Comparison of ENCODE assay signal across 23 mouse cellular contexts in the genomic region with DNA sequence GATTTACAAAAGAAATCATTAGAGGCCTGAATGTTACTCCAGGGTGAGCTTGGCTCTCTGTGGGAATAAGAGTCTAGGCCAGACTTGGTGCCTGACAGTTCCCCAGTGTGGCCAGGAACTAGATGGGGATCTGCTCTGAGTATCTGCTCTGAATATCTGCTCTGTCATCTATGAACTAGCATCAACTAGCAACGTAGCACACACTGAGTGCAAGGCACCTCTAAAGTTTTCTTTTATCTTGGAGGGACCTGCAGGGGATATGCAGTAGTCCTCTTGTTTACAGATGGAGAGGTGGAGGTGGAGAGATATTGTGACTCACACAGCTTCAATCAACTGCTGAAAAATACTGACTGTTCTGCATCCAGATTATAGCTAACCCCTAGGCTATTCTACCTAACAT. TPM values are rescaled to one million over a fixed set of nuclear protein-coding genes. Genes with fewer than 3 reads are reported as not detected.
DNase-seq lines count a peak whose midpoint lies in the region; ATAC-seq and TF ChIP-seq lines count a peak whose summit lies in the region.
"Had no signal": no experiment of that assay in that cellular context is flagged by ENCODE, and none has a peak within 500 bp of the region (broad histone marks: within the 10 kb centered on the region; RNA-seq: fewer than 3 reads in every experiment).

No protein-coding gene starts in this region.

- no peaks in the 10 kb centered on the region for H3K36me3 ChIP-seq in forebrain, embryonic 11.5 days (ENCODE audit: control insufficient read depth, insufficient read depth, low read length)
- no peaks in the 10 kb centered on the region for H3K36me3 ChIP-seq in forebrain, embryonic 13.5 days (ENCODE audit: poor library complexity, severe bottlenecking)
- H3K36me3 ChIP-seq in liver, embryonic 12.5 days = no peaks in the 10 kb centered on the region
- H3K36me3 ChIP-seq in liver, postnatal 0 days (replicated peaks; ENCODE audit: insufficient read depth, low read length) = no peaks in the 10 kb centered on the region
- no peaks in the 10 kb centered on the region for H3K36me3 ChIP-seq in liver, embryonic 14.5 days (replicated peaks; ENCODE audit: control insufficient read depth, insufficient read depth, low read depth)
- H3K36me3 ChIP-seq: embryonic facial prominence, embryonic 10.5 days; embryonic facial prominence, embryonic 12.5 days; forebrain, embryonic 12.5 days; forebrain, embryonic 15.5 days had no signal

- no peak for ATAC-seq in forebrain, embryonic 11.5 days (replicated peaks; ENCODE audit: low FRiP score)
- ATAC-seq in forebrain, embryonic 13.5 days = no peak
- ATAC-seq in liver, embryonic 12.5 days = peak; percentile 56
- no peak for ATAC-seq in liver, postnatal 0 days
- ATAC-seq in liver, embryonic 14.5 days (ENCODE audit: insufficient read depth) = 0 out of 2 replicates have a peak, but pooled peaks have one; percentile 31
- no peak for ATAC-seq in CD4-positive, CD25-positive, alpha-beta regulatory T cell, adult 4 months
- ATAC-seq: activated CD4-positive, CD25-positive, alpha-beta regulatory T cell, adult 4 months; forebrain, embryonic 15.5 days; forebrain, postnatal 0 days; Patski had no signal

- no peak overlapping the region for H3K4me2 ChIP-seq in forebrain, embryonic 11.5 days (ENCODE audit: low read depth, low read length, severe bottlenecking)
- no peak overlapping the region for H3K4me2 ChIP-seq in forebrain, embryonic 13.5 days
- H3K4me2 ChIP-seq in liver, embryonic 12.5 days = no peak overlapping the region
- H3K4me2 ChIP-seq in liver, postnatal 0 days (ENCODE audit: low read depth, low read length) = no peak overlapping the region
- H3K4me2 ChIP-seq in liver, embryonic 14.5 days (ENCODE audit: low read depth) = no peak overlapping the region
- H3K4me2 ChIP-seq: embryonic facial prominence, embryonic 12.5 days; forebrain, embryonic 12.5 days; forebrain, embryonic 15.5 days had no signal

- 85% methylated on average over 1 of the region's 1 CpGs for WGBS in forebrain, embryonic 11.5 days
- 74% methylated on average over 1 of the region's 1 CpGs for WGBS in forebrain, embryonic 13.5 days
- 6% methylated on average over 1 of the region's 1 CpGs for WGBS in liver, embryonic 12.5 days (ENCODE audit: insufficient replicate concordance)
- 48% methylated on average over 1 of the region's 1 CpGs for WGBS in liver, postnatal 0 days (ENCODE audit: insufficient replicate concordance)
- WGBS in liver, embryonic 14.5 days (ENCODE audit: insufficient replicate concordance) = 3% methylated on average over 1 of the region's 1 CpGs

- H3K4me1 ChIP-seq in forebrain, embryonic 11.5 days (replicated peaks; ENCODE audit: control insufficient read depth, insufficient read depth, low read length) = peaks cover 7% of the 10 kb centered on the region
- H3K4me1 ChIP-seq in forebrain, embryonic 13.5 days = 0 out of 2 replicates have a peak, but pooled peaks cover 3% of the 10 kb centered on the region
- H3K4me1 ChIP-seq in liver, embryonic 12.5 days = peaks cover 46% of the 10 kb centered on the region
- peaks cover 18% of the 10 kb centered on the region for H3K4me1 ChIP-seq in liver, postnatal 0 days (ENCODE audit: insufficient read depth)
- H3K4me1 ChIP-seq in liver, embryonic 14.5 days (replicated peaks; ENCODE audit: control insufficient read depth in 2 of 2, insufficient read depth in 2 of 2, low read length in 1 of 2) = peaks cover 2 to 33% of the 10 kb centered on the region in 2 experiments; a peak in 2 of 4 replicates
- H3K4me1 ChIP-seq: forebrain, embryonic 15.5 days had no signal

- no peak overlapping the region for H3K9ac ChIP-seq in forebrain, embryonic 11.5 days (ENCODE audit: low read length)
- H3K9ac ChIP-seq in forebrain, embryonic 13.5 days = no peak overlapping the region
- H3K9ac ChIP-seq in liver, embryonic 12.5 days = no peak overlapping the region
- no peak overlapping the region for H3K9ac ChIP-seq in liver, postnatal 0 days (replicated peaks)
- H3K9ac ChIP-seq in liver, embryonic 14.5 days (replicated peaks) = no peak overlapping the region
- H3K9ac ChIP-seq: embryonic facial prominence, embryonic 12.5 days; forebrain, embryonic 12.5 days; forebrain, embryonic 15.5 days; forebrain, postnatal 0 days had no signal

- TF ChIP-seq EP300 in liver, postnatal 0 days (IDR thresholded peaks at IDR 0.05; ENCODE audit: low read depth) = no peak
- TF ChIP-seq EP300 in liver, embryonic 14.5 days (IDR thresholded peaks at IDR 0.05; ENCODE audit: low read depth) = no peak

- peak; percentile 28 for DNase-seq in forebrain, embryonic 11.5 days (ENCODE audit: low spot score)
- DNase-seq in liver, postnatal 0 days = no peak
- DNase-seq in liver, embryonic 14.5 days (ENCODE audit: low read depth in 3 of 3, low spot score in 3 of 3) = no peak
- DNase-seq in layer of hippocampus, adult 9-11 months = no peak
- DNase-seq: adrenal gland, adult 8-10 months; adrenal gland, postnatal 14 days; adrenal gland, postnatal 36 days; B cell, adult 2 months; cerebellum, adult 11-12 months; cerebellum, adult 2 months; cerebellum, adult 9-10 months; cerebellum, postnatal 10 days; cerebellum, postnatal 25 days; forebrain, postnatal 0 days had no signal

- H3K9me3 ChIP-seq in forebrain, embryonic 11.5 days (ENCODE audit: control insufficient read depth, low read length) = no peaks in the 10 kb centered on the region
- H3K9me3 ChIP-seq in forebrain, embryonic 13.5 days (replicated peaks) = no peaks in the 10 kb centered on the region
- no peaks in the 10 kb centered on the region for H3K9me3 ChIP-seq in liver, embryonic 12.5 days (replicated peaks)
- no peaks in the 10 kb centered on the region for H3K9me3 ChIP-seq in liver, postnatal 0 days (ENCODE audit: low read length)
- no peaks in the 10 kb centered on the region for H3K9me3 ChIP-seq in liver, embryonic 14.5 days (ENCODE audit: control insufficient read depth, low read length)
- H3K9me3 ChIP-seq: embryonic facial prominence, embryonic 10.5 days; embryonic facial prominence, embryonic 12.5 days; forebrain, embryonic 12.5 days; forebrain, embryonic 15.5 days had no signal

- TF ChIP-seq CTCF in liver, postnatal 0 days (IDR thresholded peaks at IDR 0.05; ENCODE audit: low read depth) = no peak
- no peak for TF ChIP-seq CTCF in liver, embryonic 14.5 days (IDR thresholded peaks at IDR 0.05; ENCODE audit: low read depth)

- H3K27ac ChIP-seq in forebrain, embryonic 11.5 days (ENCODE audit: low read depth, low read length) = no peak overlapping the region
- H3K27ac ChIP-seq in forebrain, embryonic 13.5 days = no peak overlapping the region
- H3K27ac ChIP-seq in liver, embryonic 12.5 days = no peak overlapping the region
- H3K27ac ChIP-seq in liver, postnatal 0 days (ENCODE audit: low read depth) = no peak overlapping the region
- H3K27ac ChIP-seq in liver, embryonic 14.5 days = no peak overlapping the region
- H3K27ac ChIP-seq: embryonic facial prominence, embryonic 10.5 days; embryonic facial prominence, embryonic 12.5 days; forebrain, embryonic 12.5 days; forebrain, embryonic 15.5 days had no signal

- H3K4me3 ChIP-seq in forebrain, embryonic 11.5 days (ENCODE audit: low read depth, low read length) = no peak overlapping the region
- H3K4me3 ChIP-seq in forebrain, embryonic 13.5 days = no peak overlapping the region
- H3K4me3 ChIP-seq in liver, embryonic 12.5 days = no peak overlapping the region
- H3K4me3 ChIP-seq in liver, postnatal 0 days (ENCODE audit: low read depth, low read length) = no peak overlapping the region
- no peak overlapping the region for H3K4me3 ChIP-seq in liver, embryonic 14.5 days (ENCODE audit: insufficient read depth in 1 of 2, low read depth in 2 of 2, low read length in 2 of 2)
- H3K4me3 ChIP-seq: embryonic facial prominence, embryonic 10.5 days; embryonic facial prominence, embryonic 12.5 days; forebrain, embryonic 12.5 days; forebrain, embryonic 15.5 days had no signal

- peaks cover 2% of the 10 kb centered on the region; the same call in 1 of the 2 replicates for H3K27me3 ChIP-seq in forebrain, embryonic 11.5 days (ENCODE audit: control insufficient read depth, insufficient read depth, low read length)
- H3K27me3 ChIP-seq in forebrain, embryonic 13.5 days = no peaks in the 10 kb centered on the region
- peaks cover 22% of the 10 kb centered on the region; the same call in 1 of the 2 replicates for H3K27me3 ChIP-seq in liver, embryonic 12.5 days (replicated peaks)
- no peaks in the 10 kb centered on the region for H3K27me3 ChIP-seq in liver, postnatal 0 days (ENCODE audit: insufficient read depth, low read length)
- no peaks in the 10 kb centered on the region for H3K27me3 ChIP-seq in liver, embryonic 14.5 days (ENCODE audit: control insufficient read depth, insufficient read depth, low read length)
- H3K27me3 ChIP-seq: embryonic facial prominence, embryonic 12.5 days; forebrain, embryonic 12.5 days; forebrain, embryonic 15.5 days; Patski had no signal

RNA-seq across cellular contexts. Expression of gene Notch2, which starts 44.3 kb away (rescaled TPM):
- polyA plus RNA-seq in forebrain, embryonic 11.5 days (2014; fragmentation: Nextera tagmentation; extraction: Ambion mirVana) = 27.6 TPM in 2 replicates
- polyA plus RNA-seq in forebrain, embryonic 13.5 days (2015; fragmentation: Nextera tagmentation; extraction: Ambion mirVana) = 18.6 and 19.9 TPM in 2 replicates
- 8.7 and 10.1 TPM in 2 replicates for polyA plus RNA-seq in liver, embryonic 12.5 days (2016; fragmentation: Nextera tagmentation; extraction: Ambion mirVana)
- polyA plus RNA-seq in liver, postnatal 0 days (2015; fragmentation: Nextera tagmentation; extraction: Ambion mirVana) = 5.1 and 6.2 TPM in 2 replicates
- polyA plus RNA-seq in liver, embryonic 14.5 days (2012; rRNA removed) = 2.7 and 3.0 TPM in 2 replicates
- polyA plus RNA-seq in liver, embryonic 14.5 days (2014; fragmentation: Nextera tagmentation; extraction: Ambion mirVana) = 5.4 and 5.8 TPM in 2 replicates
- 10 to 100 TPM; 13.9 to 18.8 TPM for polyA plus RNA-seq in CD4-positive, CD25-positive, alpha-beta regulatory T cell, adult 4 months (2017; shearing (Covaris generic))

Comparison
In these comparisons a context has a peak if more than half of its experiments do, and no peak if none do; other contexts are left out.
1. ATAC-seq: peak in liver, embryonic 12.5 days (single experiment) and liver, embryonic 14.5 days (single experiment); none in forebrain, embryonic 11.5 days (single experiment), forebrain, embryonic 13.5 days (single experiment), liver, postnatal 0 days (single experiment) and CD4-positive, CD25-positive, alpha-beta regulatory T cell, adult 4 months (single experiment).